Mouse (Mus musculus): ENCODE results near the gene Gm17657. TPM values are rescaled to one million over a fixed set of nuclear protein-coding genes. Genes with fewer than 3 reads are reported as not detected.
A peak's percentile ranks its signal among the peaks of the same experiment; 100 is the strongest.

The Gm17657 gene
- polyA plus RNA-seq, 1 experiment = not detected

- TF ChIP-seq POLR2A (IDR thresholded peaks at IDR 0.05; ENCODE audit: borderline replicate concordance, low read depth, low read length) = no peak
- no peak for TF ChIP-seq CTCF (IDR thresholded peaks at IDR 0.05; ENCODE audit: low read depth, low read length)
- H3K27ac ChIP-seq (ENCODE audit: insufficient read depth, low read depth, low read length) = peak overlapping the region; percentile 93
- peak overlapping the region; percentile 90 for H3K4me3 ChIP-seq (ENCODE audit: insufficient read depth, low read length)
- H3K4me1 ChIP-seq (ENCODE audit: control insufficient read depth, insufficient read depth, low read length) = peaks cover 48% of the 10 kb centered on the region
Measured at GRCm38 (mm10) chr17:29489971-29490712, 59.3 kb downstream of the Gm17657 start.

DNA sequence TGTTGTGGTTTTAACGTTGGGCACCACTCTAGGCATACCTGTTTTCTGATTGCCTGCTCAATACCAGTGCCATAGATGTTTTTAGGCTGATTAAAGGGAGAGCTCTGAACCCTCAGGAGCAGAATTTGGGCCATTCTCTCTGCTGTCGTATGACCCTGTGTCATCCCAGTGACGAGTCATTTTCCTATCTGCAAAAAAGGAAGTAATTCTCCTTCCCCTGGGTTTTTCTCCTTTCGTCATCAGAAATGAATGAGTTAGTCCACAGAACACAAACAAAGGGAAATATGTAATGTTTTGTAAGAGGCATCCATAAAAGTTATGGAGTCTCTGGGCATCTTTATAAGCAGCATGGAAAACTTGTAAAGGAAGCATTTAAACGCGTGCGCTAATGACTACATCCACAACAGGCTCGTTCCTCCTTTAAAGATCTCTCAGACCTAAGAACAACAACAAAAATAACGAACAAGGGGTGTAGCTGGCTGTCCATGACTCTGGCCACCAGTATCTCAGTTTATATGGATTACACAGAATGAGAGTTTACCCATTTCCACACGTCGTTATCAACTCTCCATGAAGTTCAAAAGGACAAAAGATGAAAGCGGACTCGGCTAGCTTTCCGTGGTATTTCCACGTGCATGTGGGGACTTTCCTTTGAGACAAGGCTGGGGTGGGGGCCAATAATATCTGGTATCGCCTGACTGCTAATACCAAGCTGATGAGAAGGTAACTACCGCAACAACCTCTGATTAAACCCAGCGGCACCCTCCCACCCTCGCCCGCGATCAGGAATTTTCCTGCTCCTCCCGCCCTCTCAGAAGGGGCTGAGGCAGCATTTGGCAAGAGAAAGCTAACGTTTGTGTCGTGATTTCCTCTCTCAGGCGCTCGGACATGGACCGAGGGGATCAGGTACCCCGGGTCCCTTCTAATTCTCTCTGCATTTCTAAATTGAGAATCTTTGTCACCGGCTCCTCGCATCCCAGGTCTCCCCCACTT, 60.2 kb downstream of the Gm17657 start:
- H3K4me1 ChIP-seq (ENCODE audit: control insufficient read depth, insufficient read depth, low read length) = peaks cover 45% of the 10 kb centered on the region
- H3K27ac ChIP-seq (ENCODE audit: insufficient read depth, low read depth, low read length) = peak overlapping the region; percentile 93
- H3K4me3 ChIP-seq (ENCODE audit: insufficient read depth, low read length) = peak overlapping the region; percentile 90
- TF ChIP-seq CTCF (IDR thresholded peaks at IDR 0.05; ENCODE audit: low read depth, low read length) = no peak
- no peak for TF ChIP-seq POLR2A (IDR thresholded peaks at IDR 0.05; ENCODE audit: borderline replicate concordance, low read depth, low read length)

DNA sequence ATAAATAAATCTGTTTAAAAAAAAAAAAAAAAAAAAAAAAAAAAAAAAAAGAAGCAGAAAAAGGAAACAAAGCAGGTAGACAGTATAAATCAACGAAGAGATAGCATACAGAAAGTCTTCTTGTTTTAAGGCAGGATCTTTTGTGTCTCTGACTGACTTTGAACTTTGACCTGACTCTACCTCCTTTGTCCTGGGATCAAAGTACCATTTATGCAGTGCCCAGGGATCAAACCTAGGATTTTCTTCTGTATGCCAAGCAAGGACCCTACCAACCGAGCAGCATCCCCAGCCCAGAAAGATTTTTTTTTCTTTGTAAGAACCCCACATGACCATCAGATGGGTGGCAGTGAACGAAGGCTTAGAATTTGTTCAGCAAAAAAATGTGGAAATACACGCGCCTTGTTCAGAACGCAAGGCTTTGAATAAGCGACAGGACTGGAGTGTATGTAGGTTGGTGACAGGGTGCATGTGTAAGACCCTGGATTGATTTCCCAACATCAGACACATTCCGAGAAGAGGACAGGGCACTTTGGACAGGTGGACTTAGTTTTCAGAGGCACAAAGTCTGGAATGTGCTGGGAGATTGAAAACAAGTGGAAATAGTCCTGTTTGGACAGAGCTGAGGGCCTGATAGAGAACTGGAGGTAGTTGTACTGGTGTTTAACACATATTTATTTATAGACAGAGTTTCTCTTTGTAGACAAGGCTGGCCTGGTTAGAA, 61.0 kb downstream of the Gm17657 start:
- Histone ChIP-seq H3K4me1 (ENCODE audit: control insufficient read depth, insufficient read depth, low read length) (peaks cover 36% of the 10 kb centered on the region), H3K27ac (ENCODE audit: insufficient read depth, low read depth, low read length) (peak overlapping the region; percentile 88), H3K4me3 (ENCODE audit: insufficient read depth, low read length) (no peak overlapping the region)
- TF ChIP-seq CTCF (IDR thresholded peaks at IDR 0.05; ENCODE audit: low read depth, low read length) (no peak), POLR2A (IDR thresholded peaks at IDR 0.05; ENCODE audit: borderline replicate concordance, low read depth, low read length) (no peak)

DNA sequence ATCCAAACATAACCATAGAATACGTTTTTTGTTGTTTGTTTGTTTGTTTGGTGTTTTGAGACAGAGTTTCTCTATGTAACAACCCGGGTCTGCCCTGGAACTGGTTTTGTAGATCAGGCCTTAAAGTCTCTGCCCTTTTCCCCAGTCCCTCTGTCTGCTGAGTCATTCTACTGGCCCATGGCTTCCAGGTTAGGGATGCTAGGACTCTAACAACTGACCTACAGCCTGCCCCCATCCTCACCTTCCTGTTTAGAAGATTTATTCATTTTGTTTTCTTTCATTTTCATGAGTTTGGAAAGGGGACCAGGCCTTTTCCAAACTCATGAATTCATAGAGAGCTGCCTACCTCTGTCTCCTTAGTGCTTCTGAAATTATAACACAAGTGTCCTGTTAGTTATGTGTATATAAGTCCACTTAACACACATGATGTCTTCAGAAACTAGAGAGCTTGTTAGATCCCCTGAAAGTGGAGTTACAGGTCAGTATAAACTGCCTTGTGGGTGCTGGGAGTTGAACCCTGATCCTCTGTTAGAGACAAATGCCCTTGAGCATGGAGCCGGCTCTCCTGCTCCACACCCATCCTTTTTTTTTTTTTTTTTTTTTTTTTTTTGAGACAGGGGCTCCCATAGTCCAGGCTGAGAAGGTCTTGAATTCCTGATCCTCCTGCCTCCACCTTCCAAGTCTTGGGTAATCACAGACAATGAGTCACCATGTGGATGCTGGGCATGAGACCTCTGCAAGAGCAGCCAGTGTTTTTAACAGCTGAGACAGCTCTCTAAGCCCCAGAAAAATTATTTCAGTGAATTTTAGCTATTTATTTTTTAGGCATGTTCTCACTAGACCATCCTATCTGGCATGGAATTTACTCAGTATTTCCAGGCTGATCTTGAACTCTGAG, 63.9 kb downstream of the Gm17657 start:
- no peak for TF ChIP-seq POLR2A (IDR thresholded peaks at IDR 0.05; ENCODE audit: borderline replicate concordance, low read depth, low read length)
- no peak for TF ChIP-seq CTCF (IDR thresholded peaks at IDR 0.05; ENCODE audit: low read depth, low read length)
- peak overlapping the region; percentile 77 for H3K27ac ChIP-seq (ENCODE audit: insufficient read depth, low read depth, low read length)
- H3K4me3 ChIP-seq (ENCODE audit: insufficient read depth, low read length) = no peak overlapping the region
- peaks cover 35% of the 10 kb centered on the region for H3K4me1 ChIP-seq (ENCODE audit: control insufficient read depth, insufficient read depth, low read length)

DNA sequence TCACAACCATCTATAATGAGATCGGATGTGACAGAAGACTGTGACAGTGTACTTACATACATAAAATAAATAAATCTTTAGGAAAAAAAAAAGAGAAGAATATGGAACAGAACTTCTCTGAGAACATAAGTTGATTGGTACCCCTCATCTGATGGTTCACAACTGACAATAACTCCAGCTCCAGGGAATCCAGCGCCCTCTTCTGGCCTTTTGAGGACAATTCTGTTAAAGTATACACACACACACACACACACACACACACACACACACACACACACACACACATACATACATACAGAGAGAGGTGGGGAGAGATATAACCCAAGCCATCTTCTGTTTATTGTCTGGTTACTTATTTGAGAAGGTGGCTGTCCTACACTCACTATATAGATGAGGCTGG, 65.0 kb downstream of the Gm17657 start:
- Histone ChIP-seq H3K4me1 (ENCODE audit: control insufficient read depth, insufficient read depth, low read length) (peaks cover 35% of the 10 kb centered on the region), H3K4me3 (ENCODE audit: insufficient read depth, low read length) (no peak overlapping the region), H3K27ac (ENCODE audit: insufficient read depth, low read depth, low read length) (no peak overlapping the region)
- TF ChIP-seq POLR2A (IDR thresholded peaks at IDR 0.05; ENCODE audit: borderline replicate concordance, low read depth, low read length) (no peak), CTCF (IDR thresholded peaks at IDR 0.05; ENCODE audit: low read depth, low read length) (no peak)

- TF ChIP-seq CTCF (IDR thresholded peaks at IDR 0.05; ENCODE audit: low read depth, low read length) = no peak
- TF ChIP-seq POLR2A (IDR thresholded peaks at IDR 0.05; ENCODE audit: borderline replicate concordance, low read depth, low read length) = no peak
- Histone ChIP-seq H3K27ac (ENCODE audit: insufficient read depth, low read depth, low read length) (no peak overlapping the region), H3K4me3 (ENCODE audit: insufficient read depth, low read length) (no peak overlapping the region), H3K4me1 (ENCODE audit: control insufficient read depth, insufficient read depth, low read length) (peaks cover 33% of the 10 kb centered on the region)
Measured at GRCm38 (mm10) chr17:29483282-29483681, 66.2 kb downstream of the Gm17657 start.

DNA sequence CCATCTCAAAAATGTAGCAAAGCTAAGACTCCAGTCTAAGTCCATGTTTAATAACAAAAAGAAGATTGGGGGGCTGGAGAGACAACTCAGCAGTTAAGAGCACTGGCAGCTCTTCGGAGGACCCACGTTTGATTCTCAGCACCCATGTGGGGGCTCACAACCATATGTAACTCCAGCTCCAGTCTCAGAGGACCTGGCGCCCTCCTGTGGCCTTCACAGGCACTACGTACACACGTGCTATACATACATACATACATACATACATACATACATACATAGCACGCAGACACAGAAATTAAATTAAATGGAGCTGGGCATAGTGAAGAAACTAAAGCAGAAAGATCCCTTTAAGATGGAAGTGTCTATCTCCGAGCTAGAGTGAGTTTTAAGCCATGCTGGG, 66.8 kb downstream of the Gm17657 start:
- TF ChIP-seq POLR2A (IDR thresholded peaks at IDR 0.05; ENCODE audit: borderline replicate concordance, low read depth, low read length) = no peak
- no peak for TF ChIP-seq CTCF (IDR thresholded peaks at IDR 0.05; ENCODE audit: low read depth, low read length)
- Histone ChIP-seq H3K27ac (ENCODE audit: insufficient read depth, low read depth, low read length) (no peak overlapping the region), H3K4me1 (ENCODE audit: control insufficient read depth, insufficient read depth, low read length) (peaks cover 35% of the 10 kb centered on the region), H3K4me3 (ENCODE audit: insufficient read depth, low read length) (no peak overlapping the region)

GRCm38 (mm10) chr17:29480256-29480655, 69.2 kb downstream of the Gm17657 start:
- no peak overlapping the region for H3K4me3 ChIP-seq (ENCODE audit: insufficient read depth, low read length)

More at GRCm38 (mm10) chr17:29480256-29480655, 69.2 kb downstream of the Gm17657 start:
- H3K4me1 ChIP-seq (ENCODE audit: control insufficient read depth, insufficient read depth, low read length) = peaks cover 13% of the 10 kb centered on the region
- no peak overlapping the region for H3K27ac ChIP-seq (ENCODE audit: insufficient read depth, low read depth, low read length)
- TF ChIP-seq CTCF (IDR thresholded peaks at IDR 0.05; ENCODE audit: low read depth, low read length) (no peak), POLR2A (IDR thresholded peaks at IDR 0.05; ENCODE audit: borderline replicate concordance, low read depth, low read length) (no peak)

All from bone marrow macrophage, adult 2 months (primary cell).